Mouse (Mus musculus): ENCODE measurements at regions not wholly inside any gene's neighbourhood (a gene's known extent, or its start where the extent isn't known, plus 50 kb on each side); places are given as distances from the start of the nearest gene placed in this dataset.

GRCm38 (mm10) chr8:113978946-113979345 lies 130.4 kb upstream of the Adamts18 start:
- H3K9ac ChIP-seq (ENCODE audit: control insufficient read depth, low read depth, low read length, poor library complexity, severe bottlenecking): no peak overlapping the region

GRCm38 (mm10) chr8:113979837-113980236 lies 131.3 kb upstream of the Adamts18 start:
- H3K4me1 ChIP-seq (ENCODE audit: control insufficient read depth in 1 of 2, insufficient read depth in 2 of 2, low read length in 2 of 2): no peaks in the 10 kb centered on the region
- H3K9me3 ChIP-seq (replicated peaks; ENCODE audit: insufficient read depth, low read length): no peaks in the 10 kb centered on the region
- no peak overlapping the region for H3K4me3 ChIP-seq (ENCODE audit: control insufficient read depth in 1 of 2, insufficient read depth in 1 of 2, low read depth in 2 of 2, low read length in 2 of 2)
- DNase-seq (ENCODE audit: low read depth, low spot score): peak; percentile 3
- no peaks in the 10 kb centered on the region; a peak in 1 of 4 replicates for H3K27me3 ChIP-seq (ENCODE audit: control insufficient read depth in 1 of 2, insufficient read depth in 2 of 2, low read length in 2 of 2)
- TF ChIP-seq EP300 (IDR thresholded peaks at IDR 0.05; ENCODE audit: low read depth in 1 of 2, low read length in 2 of 2) (no peak), POLR2AphosphoS5 (IDR thresholded peaks at IDR 0.05; ENCODE audit: borderline replicate concordance, low read depth, low read length) (no peak), BHLHE40 (IDR thresholded peaks at IDR 0.05; ENCODE audit: borderline replicate concordance, low read depth, low read length) (no peak), CTCF (IDR thresholded peaks at IDR 0.05 in 2 of 3, conservative IDR thresholded peaks at IDR 0.05 in 1 of 3; ENCODE audit: control insufficient read depth in 1 of 3, insufficient read depth in 1 of 3, low read depth in 2 of 3, low read length in 3 of 3, poor library complexity in 1 of 3, severe bottlenecking in 1 of 3) (peak in 2 of 3 experiments; percentile 5 to 13; a peak in 1 of 6 replicates), ZMIZ1 (IDR thresholded peaks at IDR 0.05; ENCODE audit: low read depth, low read length) (no peak), NRF1 (IDR thresholded peaks at IDR 0.05; ENCODE audit: insufficient read depth, low read depth, low read length, poor library complexity, severe bottlenecking) (no peak)
- no peak overlapping the region for H3K27ac ChIP-seq (ENCODE audit: control insufficient read depth, low read depth, low read length)
- H3K36me3 ChIP-seq (ENCODE audit: control insufficient read depth in 1 of 2, insufficient read depth in 2 of 2, low read length in 2 of 2): no peaks in the 10 kb centered on the region
- H3K9ac ChIP-seq (ENCODE audit: control insufficient read depth, low read depth, low read length, poor library complexity, severe bottlenecking): no peak overlapping the region
- H3K79me2 ChIP-seq (ENCODE audit: control insufficient read depth, insufficient read depth, low read length, poor library complexity): no peaks in the 10 kb centered on the region

More at GRCm38 (mm10) chr8:113978946-113979345, 130.4 kb upstream of the Adamts18 start:
- Histone ChIP-seq H3K27me3 (ENCODE audit: control insufficient read depth in 1 of 2, insufficient read depth in 2 of 2, low read length in 2 of 2) (no peaks in the 10 kb centered on the region; a peak in 1 of 4 replicates), H3K27ac (ENCODE audit: control insufficient read depth, low read depth, low read length) (no peak overlapping the region), H3K9me3 (replicated peaks; ENCODE audit: insufficient read depth, low read length) (no peaks in the 10 kb centered on the region), H3K79me2 (ENCODE audit: control insufficient read depth, insufficient read depth, low read length, poor library complexity) (no peaks in the 10 kb centered on the region), H3K36me3 (ENCODE audit: control insufficient read depth in 1 of 2, insufficient read depth in 2 of 2, low read length in 2 of 2) (no peaks in the 10 kb centered on the region), H3K4me3 (ENCODE audit: control insufficient read depth in 1 of 2, insufficient read depth in 1 of 2, low read depth in 2 of 2, low read length in 2 of 2) (no peak overlapping the region), H3K4me1 (ENCODE audit: control insufficient read depth in 1 of 2, insufficient read depth in 2 of 2, low read length in 2 of 2) (no peaks in the 10 kb centered on the region)
- no peak for DNase-seq (ENCODE audit: low read depth, low spot score)
- TF ChIP-seq ZC3H11A (IDR thresholded peaks at IDR 0.05; ENCODE audit: low read depth, low read length) (no peak), CTCF (IDR thresholded peaks at IDR 0.05 in 2 of 3, conservative IDR thresholded peaks at IDR 0.05 in 1 of 3; ENCODE audit: control insufficient read depth in 1 of 3, insufficient read depth in 1 of 3, low read depth in 2 of 3, low read length in 3 of 3, poor library complexity in 1 of 3, severe bottlenecking in 1 of 3) (no peak), CHD2 (IDR thresholded peaks at IDR 0.05; ENCODE audit: low read length) (no peak), RAD21 (IDR thresholded peaks at IDR 0.05; ENCODE audit: low read depth, low read length) (no peak), POLR2A (IDR thresholded peaks at IDR 0.05; ENCODE audit: control insufficient read depth in 1 of 2, insufficient read depth in 1 of 2, low read depth in 1 of 2, low read length in 2 of 2, poor library complexity in 1 of 2) (no peak), MYC (IDR thresholded peaks at IDR 0.05; ENCODE audit: low read depth, low read length) (no peak), ZKSCAN1 (IDR thresholded peaks at IDR 0.05; ENCODE audit: low read depth, low read length) (no peak), ZMIZ1 (IDR thresholded peaks at IDR 0.05; ENCODE audit: low read depth, low read length) (no peak), TBP (IDR thresholded peaks at IDR 0.05; ENCODE audit: low read depth, low read length) (no peak), POLR2AphosphoS2 (IDR thresholded peaks at IDR 0.05; ENCODE audit: low read length) (no peak), USF1 (IDR thresholded peaks at IDR 0.05; ENCODE audit: low read depth, low read length) (no peak), NELFE (IDR thresholded peaks at IDR 0.05; ENCODE audit: low read depth, low read length) (no peak), HCFC1 (IDR thresholded peaks at IDR 0.05; ENCODE audit: low read depth, low read length) (no peak), MEF2A (IDR thresholded peaks at IDR 0.05; ENCODE audit: extremely low read depth, insufficient replicate concordance, low read depth, low read length, poor library complexity, severe bottlenecking) (no peak), USF2 (IDR thresholded peaks at IDR 0.05; ENCODE audit: borderline replicate concordance in 1 of 2, insufficient read depth in 1 of 2, low read depth in 1 of 2, low read length in 2 of 2) (no peak), GABPA (IDR thresholded peaks at IDR 0.05; ENCODE audit: low read depth, low read length) (no peak), ELF1 (IDR thresholded peaks at IDR 0.05; ENCODE audit: low read depth, low read length) (no peak), EP300 (IDR thresholded peaks at IDR 0.05; ENCODE audit: low read depth in 1 of 2, low read length in 2 of 2) (no peak)

Data from MEL (cell line).